Mouse (Mus musculus): Measurements from ENCODE around the gene Glt8d2. TPM values are rescaled to one million over a fixed set of nuclear protein-coding genes. Genes with fewer than 3 reads are reported as not detected.

The Glt8d2 gene
- total RNA-seq (2014; fragmentation: Nextera tagmentation) (2.3 TPM in 1 of 2 replicates, not detected in the other), total RNA-seq (2017) (1.3 TPM in 1 of 2 replicates, not detected in the other)

DNA sequence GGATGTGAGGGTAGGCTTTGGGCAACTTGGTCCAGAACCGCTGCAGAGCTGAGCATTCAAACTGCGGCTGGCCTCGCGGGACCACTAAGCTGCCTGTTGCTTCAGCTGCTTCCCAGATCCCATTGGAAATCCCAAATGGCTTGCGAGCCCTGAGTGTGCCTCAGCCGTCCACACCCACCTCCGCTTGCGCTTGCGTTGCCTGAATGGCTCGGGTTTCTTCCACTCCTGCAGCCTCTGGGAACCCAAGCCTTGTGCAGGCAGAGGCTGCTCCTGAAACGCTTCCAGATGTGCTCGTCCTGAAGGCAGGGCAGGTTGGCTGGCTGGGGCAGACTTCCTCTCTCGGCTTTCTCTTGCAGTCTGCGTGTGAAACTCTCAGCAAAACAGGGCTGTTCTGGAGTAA lies at the start of gene Glt8d2:
Gene Glt8d2 (minus strand): TSS at position 157 of the 400 bp plus-strand sequence.
- no peak; the same call in 1 of the 2 replicates for ATAC-seq (replicated peaks; ENCODE audit: low FRiP score, low TSS enrichment, poor library complexity, severe bottlenecking)

DNA sequence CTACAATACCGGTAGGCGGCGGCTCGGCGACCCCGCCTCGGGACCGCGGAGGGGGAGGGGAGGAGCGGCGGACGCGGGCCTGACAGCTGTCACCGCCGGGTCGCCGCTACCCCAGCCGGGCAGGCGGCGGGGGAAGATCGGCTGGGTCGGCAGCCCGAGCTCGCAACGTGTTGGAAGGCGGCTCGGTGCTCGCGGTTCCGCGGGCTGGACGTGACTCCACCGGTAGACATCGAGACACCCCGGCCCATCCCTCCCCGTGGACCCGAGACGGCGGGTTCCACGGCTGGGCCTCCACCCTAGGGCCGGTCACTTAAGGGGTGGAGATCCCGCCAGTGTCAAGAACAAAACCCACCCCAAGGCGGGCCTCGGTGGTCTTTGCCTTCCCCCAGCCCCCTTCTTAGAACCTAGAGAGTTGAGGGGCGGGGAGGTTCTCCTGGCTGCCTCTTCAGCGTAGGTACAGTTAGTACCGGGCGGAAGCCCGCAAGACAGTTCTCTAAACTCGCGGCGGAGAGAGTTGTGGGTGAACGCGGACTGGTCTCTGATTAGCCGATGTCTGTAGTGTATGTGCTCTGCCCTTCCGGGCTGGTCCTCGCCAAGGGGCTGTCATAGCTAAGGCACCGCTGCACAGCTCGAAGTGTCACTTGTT lies 9.0 kb upstream of the Glt8d2 start:
- ATAC-seq (replicated peaks; ENCODE audit: low FRiP score, low TSS enrichment, poor library complexity, severe bottlenecking), result peak; percentile 62

DNA sequence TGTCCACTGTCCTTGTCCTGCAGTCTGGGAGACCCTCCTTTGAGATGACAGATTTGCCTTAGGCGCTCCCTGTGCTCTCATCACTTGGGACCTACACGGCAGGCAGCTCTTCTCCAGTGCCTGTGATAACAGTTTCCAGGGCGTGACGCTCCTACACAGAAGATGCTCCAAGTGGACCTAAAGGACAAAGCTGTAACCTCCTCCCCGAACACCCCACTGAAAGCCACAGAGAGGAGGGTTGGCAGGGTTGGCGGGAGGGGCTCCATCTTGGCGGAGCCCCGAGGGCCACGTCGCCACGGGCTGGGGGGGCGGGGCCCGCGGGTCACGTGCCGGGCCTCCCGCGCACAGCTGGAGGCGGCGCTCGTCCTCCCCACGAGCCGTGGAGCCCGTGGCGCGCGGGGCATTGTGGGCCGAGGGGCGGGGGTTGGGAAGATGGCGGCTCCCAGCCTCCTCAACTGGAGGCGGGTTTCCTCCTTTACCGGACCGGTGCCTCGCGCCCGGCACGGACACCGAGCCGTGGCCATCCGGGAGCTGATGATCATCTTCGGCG lies 8.3 kb upstream of the Glt8d2 start:
- ATAC-seq (replicated peaks; ENCODE audit: low FRiP score, low TSS enrichment, poor library complexity, severe bottlenecking), result peak; percentile 56

DNA sequence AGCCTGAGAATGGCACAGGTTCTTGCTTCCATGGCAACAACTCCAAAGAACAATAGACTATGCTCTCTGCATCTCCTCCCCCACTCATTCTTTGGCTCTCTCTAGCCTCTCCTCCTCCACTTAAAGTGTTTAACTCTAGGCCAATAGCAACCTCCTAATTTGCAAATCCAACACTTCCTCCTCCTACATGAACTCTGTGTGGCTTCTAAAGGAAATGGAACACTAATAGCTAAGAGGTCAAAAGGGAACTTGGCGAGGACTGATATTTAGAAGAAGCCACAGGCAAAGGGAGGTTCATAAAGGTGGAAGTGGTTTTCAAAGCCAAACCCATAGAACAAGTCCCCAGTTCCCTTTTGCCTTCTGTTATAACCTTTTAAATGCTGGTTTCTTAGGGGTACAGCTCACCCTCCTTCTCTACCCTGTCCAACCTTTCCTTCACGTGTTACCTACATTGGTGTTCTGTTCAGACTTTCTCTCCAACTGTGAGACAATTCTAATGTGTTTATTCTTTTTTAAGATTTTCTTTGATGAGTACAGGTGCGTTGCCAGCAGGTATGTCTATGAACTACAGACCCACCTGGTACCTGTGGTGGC lies 7.0 kb upstream of the Glt8d2 start:
- ATAC-seq (replicated peaks; ENCODE audit: low FRiP score, low TSS enrichment, poor library complexity, severe bottlenecking), result 0 out of 2 replicates have a peak, but pooled peaks have one; percentile 10

DNA sequence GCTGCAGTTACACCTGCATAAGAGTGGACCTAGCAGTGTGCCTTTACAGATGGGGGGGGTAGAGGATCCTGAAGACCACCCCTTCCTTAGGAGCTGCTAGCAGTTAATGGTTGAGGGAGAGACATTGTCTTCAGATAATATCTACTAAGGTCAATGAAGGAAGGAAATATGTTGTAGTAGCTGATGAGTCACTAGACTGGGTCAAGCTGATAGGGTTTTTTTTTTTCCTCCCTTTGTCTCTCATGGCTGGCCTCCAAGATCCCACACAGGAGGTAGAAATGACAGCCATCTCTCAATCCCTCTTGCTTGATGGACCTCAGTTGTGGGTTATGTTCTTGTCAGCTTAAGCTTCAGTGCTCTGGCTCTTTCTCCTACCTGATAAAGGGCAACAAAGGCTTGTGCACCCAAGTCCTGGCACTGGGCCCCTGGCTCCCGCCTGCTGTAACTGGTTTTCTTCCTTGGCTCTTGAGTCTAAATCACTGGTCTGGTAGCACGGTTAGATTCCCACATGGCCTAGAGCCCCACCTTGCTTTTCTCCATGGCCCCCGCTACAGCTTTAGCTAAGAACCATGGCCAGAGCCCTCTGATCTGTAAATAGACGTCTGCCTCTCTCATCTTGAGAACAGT lies 6.1 kb upstream of the Glt8d2 start:
- ATAC-seq (replicated peaks; ENCODE audit: low FRiP score, low TSS enrichment, poor library complexity, severe bottlenecking), result peak; percentile 64

DNA sequence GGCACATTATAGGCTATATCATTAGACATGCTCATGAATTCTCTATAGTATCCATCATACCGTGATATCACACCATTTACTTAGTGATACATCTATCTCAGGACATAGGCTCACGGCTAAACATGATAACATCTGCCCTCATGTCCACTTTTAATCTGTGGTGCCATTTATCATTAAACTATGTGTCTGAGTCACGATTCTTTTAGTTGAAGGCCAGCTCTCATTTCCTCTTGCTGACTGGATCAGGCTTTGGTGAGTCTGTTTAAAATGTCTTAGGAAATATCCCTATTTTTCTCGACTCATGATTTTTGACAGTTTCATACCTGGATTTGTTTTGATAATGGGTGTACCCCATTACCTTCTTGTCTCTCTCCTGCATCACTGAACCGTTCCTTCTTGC lies 5.5 kb upstream of the Glt8d2 start, which contains the start of gene Hcfc2:
Gene Hcfc2 (plus strand): TSS at position 205 of the 400 bp plus-strand sequence.
- no peak for ATAC-seq (replicated peaks; ENCODE audit: low FRiP score, low TSS enrichment, poor library complexity, severe bottlenecking)

DNA sequence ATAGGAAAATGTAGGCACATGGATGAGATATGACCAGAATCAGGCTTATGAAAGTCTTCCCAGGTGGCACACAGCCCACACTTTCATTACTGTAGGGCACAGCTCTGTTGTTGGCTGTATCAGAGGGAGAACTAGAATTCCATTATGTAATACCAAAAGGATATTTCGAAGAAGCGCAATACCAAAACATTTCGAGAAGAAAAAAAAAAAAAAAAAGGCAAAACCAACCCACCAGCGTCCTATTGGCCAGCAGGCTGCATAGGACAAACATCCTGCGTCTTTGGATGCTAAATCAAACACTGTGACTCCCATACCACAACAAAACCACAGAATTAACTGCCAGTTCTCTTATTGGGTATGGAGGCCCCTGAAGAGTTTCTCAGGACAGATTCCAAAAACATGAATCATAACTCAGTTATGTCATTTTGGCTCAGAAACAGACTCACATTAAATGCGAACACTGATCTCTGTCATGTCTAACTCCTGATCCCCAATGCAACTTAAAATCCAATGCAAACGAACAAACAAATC lies 704 bp downstream of the Glt8d2 start:
- no peak for ATAC-seq (replicated peaks; ENCODE audit: low FRiP score, low TSS enrichment, poor library complexity, severe bottlenecking)

DNA sequence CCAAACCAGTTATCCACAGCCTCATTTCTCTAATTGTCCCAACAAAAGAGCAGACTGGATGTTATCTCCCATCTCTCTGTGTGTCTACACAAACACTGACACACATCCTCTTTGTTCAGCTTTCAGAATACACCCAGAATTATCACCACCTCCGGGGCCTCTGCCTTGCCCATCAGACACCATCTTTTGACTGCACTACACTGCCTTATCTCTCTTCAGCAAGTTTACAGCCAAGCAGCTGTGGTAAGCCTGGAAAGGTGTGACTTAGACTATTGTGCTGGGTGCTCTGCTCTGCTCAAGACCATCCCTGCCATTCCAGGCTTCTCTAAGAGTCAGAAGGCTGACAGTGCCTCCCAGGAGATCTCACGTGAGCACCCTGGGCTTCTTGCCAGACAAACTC lies 5.0 kb downstream of the Glt8d2 start:
- ATAC-seq (replicated peaks; ENCODE audit: low FRiP score, low TSS enrichment, poor library complexity, severe bottlenecking), result peak; percentile 98

DNA sequence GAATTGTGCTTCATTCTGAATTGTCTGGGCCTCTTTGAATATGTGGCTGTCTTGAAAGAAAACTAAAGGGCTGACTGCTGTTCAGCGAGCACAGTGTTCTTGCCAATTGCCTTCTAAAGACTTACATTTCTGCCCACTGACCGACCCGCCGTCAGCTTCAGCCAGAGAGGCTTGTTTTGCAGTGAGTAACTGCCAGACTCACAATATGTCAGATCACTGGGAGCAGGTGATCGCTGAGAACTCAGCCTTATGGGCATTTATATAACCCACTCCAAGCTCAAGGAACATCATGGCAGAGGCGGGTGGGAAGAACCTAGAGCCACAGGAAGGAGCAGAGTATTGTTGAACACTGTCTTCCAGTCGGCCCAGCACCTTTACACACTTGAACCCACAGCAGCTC lies 8.8 kb downstream of the Glt8d2 start:
- ATAC-seq (replicated peaks; ENCODE audit: low FRiP score, low TSS enrichment, poor library complexity, severe bottlenecking), result no peak

DNA sequence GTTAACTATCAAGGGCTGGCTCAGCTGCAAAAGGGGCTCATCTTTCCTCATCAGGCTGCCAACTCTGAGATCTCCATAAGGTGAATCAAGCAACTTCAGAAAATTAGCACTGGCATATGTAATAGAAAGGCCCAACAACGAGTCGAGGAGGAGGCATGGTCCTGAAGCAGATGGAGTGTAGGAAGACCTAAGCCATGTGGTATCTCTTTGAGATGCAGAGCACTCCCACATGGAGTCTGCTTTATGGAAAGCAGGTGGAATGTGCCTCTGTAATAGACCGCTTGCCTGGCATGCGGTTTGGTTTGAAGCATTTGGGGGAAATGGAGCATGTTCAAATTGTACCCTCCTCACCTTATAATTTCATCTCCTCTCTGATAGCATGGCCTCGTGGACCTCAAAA lies 9.7 kb downstream of the Glt8d2 start:
- no peak for ATAC-seq (replicated peaks; ENCODE audit: low FRiP score, low TSS enrichment, poor library complexity, severe bottlenecking)

DNA sequence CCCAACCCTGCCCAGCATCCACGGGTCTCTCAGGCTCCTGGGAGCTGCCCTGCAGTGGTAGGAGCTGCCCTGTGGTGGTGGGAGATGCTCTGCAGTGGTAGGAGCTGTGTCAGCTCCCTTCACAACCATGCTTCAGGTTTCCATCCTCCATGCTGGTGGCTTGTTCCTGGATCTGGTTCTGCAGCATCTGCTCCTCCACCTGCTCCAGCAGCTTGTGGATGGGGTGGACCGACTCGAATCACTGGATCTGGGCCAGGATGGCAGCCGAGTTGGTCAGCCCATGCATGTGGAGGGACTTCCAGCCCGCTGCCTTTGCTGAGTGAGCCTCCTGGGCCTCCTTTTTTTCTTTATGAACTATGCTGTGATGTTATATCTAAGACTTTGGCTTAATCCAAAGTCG lies 13.5 kb downstream of the Glt8d2 start:
- no peak for ATAC-seq (replicated peaks; ENCODE audit: low FRiP score, low TSS enrichment, poor library complexity, severe bottlenecking)

DNA sequence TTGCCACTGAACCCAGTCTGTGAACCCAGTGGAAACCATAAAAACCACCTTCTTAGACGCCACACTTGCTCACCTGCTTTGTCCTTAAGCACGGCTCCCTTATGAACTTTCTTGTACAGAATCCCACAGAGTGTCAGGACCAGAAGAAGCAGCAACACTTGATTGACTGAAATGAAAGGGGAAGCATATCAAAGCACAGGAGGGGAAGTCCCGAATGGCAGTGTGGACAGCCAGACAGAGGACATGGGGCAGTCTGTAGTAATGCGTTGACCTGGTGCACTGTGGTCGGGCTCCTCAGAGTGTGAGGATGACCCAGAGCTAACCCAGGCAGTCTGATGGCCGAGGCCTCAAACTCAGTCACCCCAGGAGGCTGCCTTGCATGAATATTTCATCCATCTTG lies 20.2 kb downstream of the Glt8d2 start:
- no peak for ATAC-seq (replicated peaks; ENCODE audit: low FRiP score, low TSS enrichment, poor library complexity, severe bottlenecking)

DNA sequence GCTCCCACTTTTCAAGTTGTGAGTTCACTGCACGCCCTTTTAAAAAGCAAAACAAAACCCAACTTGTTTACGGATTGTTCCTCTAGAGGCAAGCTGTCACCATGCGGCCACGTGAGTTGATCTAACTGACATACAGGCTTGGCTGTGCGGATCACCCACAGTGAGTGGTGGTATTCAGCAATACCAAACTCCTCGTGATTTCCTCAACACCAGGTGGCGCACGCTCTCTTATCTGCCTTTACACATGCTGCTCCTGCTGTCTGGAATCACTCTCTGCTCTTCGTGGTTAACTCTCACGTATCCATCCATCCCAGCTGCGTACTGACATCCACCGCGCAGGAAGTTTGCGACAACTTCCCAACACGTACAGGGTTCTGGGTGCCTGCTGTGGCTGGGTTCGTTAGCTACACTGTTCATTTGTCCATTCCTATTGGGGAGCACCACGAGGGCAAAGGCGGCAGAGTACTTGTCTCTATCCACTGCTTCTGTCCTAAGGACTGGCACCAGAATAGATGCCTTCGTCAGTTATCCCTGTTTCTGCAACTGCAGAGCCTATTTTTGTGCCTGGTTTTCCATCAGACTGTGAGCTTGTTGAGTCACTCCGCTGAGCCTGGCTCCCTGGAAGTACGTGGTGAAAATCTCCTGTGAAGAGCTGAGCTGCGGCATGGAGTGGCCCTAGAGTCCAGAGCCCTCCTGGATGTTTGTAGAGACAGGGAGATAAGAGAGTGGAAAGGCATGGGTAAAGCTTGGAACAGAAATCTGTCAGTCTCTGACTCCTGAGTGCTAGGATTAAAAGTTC lies 23.8 kb downstream of the Glt8d2 start:
- ATAC-seq (replicated peaks; ENCODE audit: low FRiP score, low TSS enrichment, poor library complexity, severe bottlenecking), result peak; percentile 93

DNA sequence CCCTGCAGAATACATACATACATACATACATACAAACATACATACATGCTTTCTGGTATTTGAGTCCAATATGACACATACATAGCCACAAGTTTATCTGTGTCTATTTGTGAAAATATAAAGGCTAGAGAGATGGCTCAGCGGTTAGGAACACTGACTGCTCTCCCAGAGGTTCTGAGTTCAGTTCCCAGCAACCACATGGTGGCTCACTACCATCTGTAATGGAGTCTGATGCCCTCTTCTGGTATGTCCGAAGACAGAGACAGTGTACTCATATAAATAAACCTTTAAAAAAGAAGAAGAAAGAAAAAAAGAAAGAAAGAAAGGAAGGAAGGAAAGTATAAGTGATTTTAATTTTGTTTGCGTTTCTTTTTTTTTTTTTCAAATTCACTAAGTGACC lies 24.5 kb downstream of the Glt8d2 start:
- no peak for ATAC-seq (replicated peaks; ENCODE audit: low FRiP score, low TSS enrichment, poor library complexity, severe bottlenecking)

DNA sequence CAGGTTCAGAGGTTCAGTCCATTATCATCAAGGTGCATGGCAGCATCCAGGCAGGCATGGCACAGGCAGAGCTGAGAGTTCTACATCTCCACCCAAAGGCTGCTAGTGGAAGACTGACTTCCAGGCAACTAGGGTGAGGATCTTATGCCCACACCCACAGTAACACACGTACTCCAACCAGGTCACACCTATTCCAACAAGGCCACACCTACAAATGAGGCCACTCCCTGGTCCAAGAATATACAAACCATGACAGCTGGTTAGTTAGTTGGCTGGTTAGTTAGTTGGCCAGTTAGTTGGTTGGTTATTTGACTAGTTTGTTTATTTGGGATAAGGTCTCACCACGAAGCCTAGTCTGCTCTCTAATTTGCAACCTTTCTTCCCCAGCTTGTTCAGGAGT lies 27.2 kb downstream of the Glt8d2 start:
- ATAC-seq (replicated peaks; ENCODE audit: low FRiP score, low TSS enrichment, poor library complexity, severe bottlenecking), result no peak

DNA sequence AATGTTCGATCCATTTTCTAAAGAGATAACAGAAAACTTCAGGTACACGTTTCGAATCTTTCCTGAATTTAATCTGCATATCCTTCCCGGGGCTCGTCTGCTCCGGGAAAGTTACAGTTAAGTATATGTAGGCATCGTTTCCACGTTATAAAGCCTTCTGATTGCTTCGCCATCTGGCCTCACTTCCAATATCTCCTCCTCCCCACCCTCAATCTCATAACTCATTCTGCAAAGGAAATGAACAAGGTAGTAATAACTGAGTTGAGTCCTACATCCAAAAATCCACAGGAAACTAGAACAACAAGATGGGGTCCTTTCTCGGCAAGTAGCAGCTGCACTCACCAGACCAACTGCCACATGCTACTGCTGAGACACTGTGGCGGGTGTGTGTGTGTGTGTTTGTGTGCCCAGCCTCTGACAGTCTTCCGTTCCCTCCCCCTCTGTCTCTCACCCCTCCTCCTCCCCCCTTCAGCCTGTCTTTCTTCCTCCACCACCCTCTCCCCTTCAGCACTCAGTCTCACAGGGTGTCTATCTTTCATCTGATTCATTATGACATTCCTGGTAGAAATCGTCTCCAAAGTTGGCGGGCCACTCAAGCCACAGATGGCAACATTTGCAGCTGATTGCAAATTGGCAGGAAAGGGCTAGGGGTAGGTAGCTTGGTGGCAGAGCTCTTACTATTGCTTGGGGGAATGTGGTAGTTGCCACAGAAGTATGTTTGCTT lies 28.0 kb downstream of the Glt8d2 start:
- 0 out of 2 replicates have a peak, but pooled peaks have one; percentile 15 for ATAC-seq (replicated peaks; ENCODE audit: low FRiP score, low TSS enrichment, poor library complexity, severe bottlenecking)

DNA sequence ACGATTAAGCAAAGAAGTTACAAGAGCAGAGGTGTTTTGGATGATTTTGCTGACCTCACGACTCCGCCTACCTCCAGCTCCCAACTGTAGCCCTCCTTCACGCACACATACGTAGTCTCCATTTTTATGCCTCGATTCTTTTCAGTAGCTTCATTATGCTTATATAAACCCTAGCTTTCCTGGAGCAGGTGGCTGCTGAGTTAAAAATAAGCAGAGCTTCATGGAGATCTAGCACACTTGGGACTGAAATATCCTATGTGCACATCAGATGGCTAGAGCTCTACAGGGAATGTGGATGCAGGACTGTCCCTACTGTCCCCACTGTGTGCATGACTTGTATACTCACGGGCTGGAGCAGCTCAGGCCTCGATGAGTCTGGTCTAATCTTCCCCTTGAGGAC lies 28.6 kb downstream of the Glt8d2 start:
- ATAC-seq (replicated peaks; ENCODE audit: low FRiP score, low TSS enrichment, poor library complexity, severe bottlenecking), result no peak

DNA sequence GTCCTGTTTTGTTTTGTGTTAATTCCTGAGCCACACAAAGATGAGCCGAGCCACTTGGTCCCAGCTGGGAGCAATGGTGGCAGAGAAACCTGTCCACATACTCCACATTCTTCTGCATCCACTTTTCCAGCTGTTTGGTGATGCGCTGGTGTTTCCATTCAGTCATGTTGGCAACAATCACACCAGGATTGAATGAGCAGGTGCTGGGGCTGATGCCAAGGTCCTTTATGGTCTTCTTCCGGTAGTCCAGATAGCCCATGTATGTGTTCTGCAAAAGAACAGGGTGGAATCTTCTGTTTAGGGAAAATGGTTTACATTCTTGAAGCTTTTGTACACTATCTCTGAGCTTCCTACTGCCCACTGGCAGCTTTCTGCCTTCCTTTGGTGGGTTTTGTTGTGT lies 35.9 kb downstream of the Glt8d2 start:
- ATAC-seq (replicated peaks; ENCODE audit: low FRiP score, low TSS enrichment, poor library complexity, severe bottlenecking), result 0 out of 2 replicates have a peak, but pooled peaks have one; percentile 26

DNA sequence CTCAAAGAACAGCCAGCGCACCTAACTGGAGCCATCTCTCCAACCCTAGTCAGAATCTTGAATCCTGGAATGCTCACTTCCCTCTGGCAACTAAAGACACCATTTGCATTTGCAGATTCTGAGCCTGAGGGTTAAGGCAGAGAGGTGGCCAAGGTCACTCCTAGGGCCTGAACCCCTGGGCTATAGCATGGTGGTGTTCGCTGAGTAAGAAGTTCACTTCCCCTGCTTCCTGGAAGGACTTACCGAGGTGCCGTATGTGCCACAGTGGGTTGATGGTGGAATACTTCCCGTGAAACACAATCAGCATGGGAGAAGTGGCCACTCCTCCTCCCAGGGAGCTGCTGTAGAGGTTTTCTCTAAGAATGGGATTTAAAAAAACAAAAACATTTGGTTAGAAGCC lies 37.8 kb downstream of the Glt8d2 start:
- ATAC-seq (replicated peaks; ENCODE audit: low FRiP score, low TSS enrichment, poor library complexity, severe bottlenecking), result no peak

Data from megakaryocyte-erythroid progenitor cell, adult 5-6 weeks (primary cell).